Mouse (Mus musculus) CH12.LX (cell line): ENCODE measurements at regions not wholly inside any gene's neighbourhood (a gene's known extent, or its start where the extent isn't known, plus 50 kb on each side); places are given as distances from the start of the nearest gene placed in this dataset.

Source experiments
- DNase-seq: peaks from one replicate; pipeline ENCODE4 v3.0.0-alpha.2; 2013; ENCODE audit errors: extremely low read depth
- H3K27ac ChIP-seq: 2 replicates; pipeline ENCODE4 v1.5.1; 2012; ENCODE audit warnings: low read depth, mild to moderate bottlenecking, control low read depth, moderate library complexity; ENCODE audit not compliant: insufficient read depth
- H3K27me3 ChIP-seq: replicated peaks from 2 replicates; pipeline ENCODE3; 2012; ENCODE audit warnings: inconsistent platforms
- H3K36me3 ChIP-seq, 2 experiments: replicated peaks in 1 of 2; 2 replicates each; pipeline versions ENCODE3 to v1.6.1; 2012; ENCODE audit warnings: inconsistent platforms in 1 of 2, low read length in 1 of 2, mild to moderate bottlenecking in 1 of 2, mixed read lengths in 1 of 2, moderate library complexity in 1 of 2; ENCODE audit not compliant: control insufficient read depth in 1 of 2, insufficient read depth in 1 of 2
- H3K4me1 ChIP-seq, 2 experiments: 2 replicates each; pipeline ENCODE4 v1.6.1; 2012; ENCODE audit warnings: inconsistent platforms in 1 of 2, moderate library complexity in 1 of 2; ENCODE audit not compliant: insufficient read depth in 2 of 2, control insufficient read depth in 1 of 2
- H3K4me2 ChIP-seq: 2 replicates; pipeline ENCODE4 v1.6.1; 2012; ENCODE audit warnings: low read depth, mild to moderate bottlenecking, control low read depth; ENCODE audit not compliant: poor library complexity, insufficient read depth, severe bottlenecking
- H3K4me3 ChIP-seq, 3 experiments: fragments of 150-350 bp in 1 of 3; sonication (generic) in 1 of 3; replicated peaks in 1 of 3; 2 replicates each; pipeline versions ENCODE3 to v1.5.1; 2011 to 2012; ENCODE audit warnings: low read depth in 2 of 3, low read length in 2 of 3, mild to moderate bottlenecking in 2 of 3, moderate library complexity in 2 of 3, control low read depth in 1 of 3, improper control_type of control experiment in 1 of 3, inconsistent platforms in 1 of 3, mixed read lengths in 1 of 3; ENCODE audit not compliant: poor library complexity in 1 of 3
- H3K79me2 ChIP-seq: replicated peaks from 2 replicates; pipeline ENCODE4 v1.6.1; 2012; ENCODE audit warnings: mild to moderate bottlenecking, moderate library complexity; ENCODE audit not compliant: control insufficient read depth, poor library complexity, insufficient read depth, severe bottlenecking; ENCODE audit errors: extremely low read depth
- H3K9ac ChIP-seq: 2 replicates; pipeline ENCODE4 v1.6.1; 2012; ENCODE audit warnings: low read depth, mild to moderate bottlenecking, control low read depth, moderate library complexity; ENCODE audit not compliant: insufficient read depth
- H3K9me3 ChIP-seq: replicated peaks from 2 replicates; pipeline ENCODE3; 2012; ENCODE audit warnings: low read length, inconsistent platforms, mixed read lengths
- BHLHE40 ChIP-seq: IDR thresholded peaks from 2 replicates; pipeline ENCODE4 v1.6.1; 2011; ENCODE audit warnings: mild to moderate bottlenecking, low read depth, low read length, improper control_type of control experiment
- CHD2 ChIP-seq: IDR thresholded peaks from 2 replicates; pipeline ENCODE4 v1.6.1; 2011; ENCODE audit warnings: low read length, improper control_type of control experiment
- ELF1 ChIP-seq: IDR thresholded peaks from 2 replicates; pipeline ENCODE4 v1.6.1; 2014; ENCODE audit warnings: low read depth, mild to moderate bottlenecking, inconsistent platforms, low read length, improper control_type of control experiment
- EP300 ChIP-seq: IDR thresholded peaks from 2 replicates; pipeline ENCODE4 v1.6.1; 2011; ENCODE audit warnings: low read length, improper control_type of control experiment
- JUN ChIP-seq: IDR thresholded peaks from 2 replicates; pipeline ENCODE4 v1.6.1; 2011; ENCODE audit warnings: low read depth, mild to moderate bottlenecking, low read length, improper control_type of control experiment, moderate library complexity; ENCODE audit not compliant: insufficient read depth
- MAFK ChIP-seq: IDR thresholded peaks from 2 replicates; pipeline ENCODE4 v1.6.1; 2011; ENCODE audit warnings: low read length, improper control_type of control experiment; ENCODE audit not compliant: insufficient replicate concordance
- MAX ChIP-seq: IDR thresholded peaks from 2 replicates; pipeline ENCODE4 v1.6.1; 2011; ENCODE audit warnings: low read length, improper control_type of control experiment
- MAZ ChIP-seq: IDR thresholded peaks from 2 replicates; pipeline ENCODE4 v1.6.1; 2012; ENCODE audit warnings: low read depth, mild to moderate bottlenecking, inconsistent platforms, low read length, improper control_type of control experiment, moderate library complexity
- MEF2A ChIP-seq: IDR thresholded peaks from 2 replicates; pipeline ENCODE4 v1.6.1; 2014; ENCODE audit warnings: low read depth, mild to moderate bottlenecking, inconsistent platforms, low read length, improper control_type of control experiment, borderline replicate concordance
- MXI1 ChIP-seq: IDR thresholded peaks from 2 replicates; pipeline ENCODE4 v1.6.1; 2011; ENCODE audit warnings: mild to moderate bottlenecking, low read depth, low read length, improper control_type of control experiment
- POLR2AphosphoS2 ChIP-seq: IDR thresholded peaks from 2 replicates; pipeline ENCODE4 v1.6.1; 2011; ENCODE audit warnings: low read depth, low read length, improper control_type of control experiment
- RAD21 ChIP-seq: IDR thresholded peaks from 2 replicates; pipeline ENCODE4 v1.6.1; 2011; ENCODE audit warnings: low read depth, mild to moderate bottlenecking, low read length, improper control_type of control experiment, moderate library complexity
- RCOR1 ChIP-seq: conservative IDR thresholded peaks from 2 replicates; pipeline ENCODE4 v1.6.1; 2012; ENCODE audit warnings: low read depth, mild to moderate bottlenecking, inconsistent platforms, low read length, improper control_type of control experiment
- SIN3A ChIP-seq: IDR thresholded peaks from 2 replicates; pipeline ENCODE4 v1.6.1; 2012; ENCODE audit warnings: low read length, improper control_type of control experiment, inconsistent platforms
- TBP ChIP-seq: conservative IDR thresholded peaks from 2 replicates; pipeline ENCODE4 v1.6.1; 2011; ENCODE audit warnings: low read depth, low read length, improper control_type of control experiment
- UBTF ChIP-seq: IDR thresholded peaks from 2 replicates; pipeline ENCODE4 v1.6.1; 2012; ENCODE audit warnings: low read depth, mild to moderate bottlenecking, inconsistent platforms, low read length, improper control_type of control experiment, moderate library complexity
- USF1 ChIP-seq: IDR thresholded peaks from 2 replicates; pipeline ENCODE4 v1.6.1; 2014; ENCODE audit warnings: low read depth, mild to moderate bottlenecking, inconsistent platforms, low read length, improper control_type of control experiment
- ZNF384 ChIP-seq: IDR thresholded peaks from 2 replicates; pipeline ENCODE4 v1.6.1; 2012; ENCODE audit warnings: low read depth, low read length, improper control_type of control experiment, inconsistent platforms
- dilution Hi-C: fragments of 300-500 bp; cut with MboI; formaldehyde crosslinking; loops from 2 replicates; pipeline ENCODE4 v1.14.3; 2020; ENCODE audit warnings: low sequenced_read_pairs; ENCODE audit not compliant: extremely low pct_unique_long_range_greater_than_20kb, extremely low pct_ligation_motif_present
- in situ Hi-C: fragments of 300-500 bp; cut with MboI; formaldehyde crosslinking; loops from 3 replicates; pipeline ENCODE4 v1.14.3; 2019; ENCODE audit warnings: low sequenced_read_pairs, low pct_ligation_motif_present, low pct_unique_long_range_greater_than_20kb, mixed read lengths

DNA sequence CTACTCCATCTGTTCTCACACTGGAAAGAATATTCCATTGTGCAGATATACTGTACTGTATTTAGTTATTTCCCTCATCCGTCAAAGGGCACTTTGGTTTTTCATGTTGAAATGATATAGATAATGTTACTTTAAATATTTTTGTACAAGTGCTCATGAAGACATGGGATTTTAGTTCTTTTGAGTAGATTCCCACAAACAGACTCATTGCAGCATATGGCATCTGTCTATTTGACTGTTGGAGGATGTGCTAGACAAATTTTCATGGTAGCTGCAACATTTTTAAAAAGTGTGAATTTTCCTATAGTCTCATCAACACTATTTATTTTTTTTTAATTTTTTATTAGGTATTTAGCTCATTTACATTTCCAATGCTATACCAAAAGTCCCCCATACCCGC lies 502.5 kb downstream of the Hdgfl1 start:
- TF ChIP-seq MAZ (no peak), CHD2 (no peak)
- in situ Hi-C loops (no loop called here), dilution Hi-C loops (no loop called here)
- no peaks in the 10 kb centered on the region for H3K9me3 ChIP-seq
- DNase-seq, result no peak
- H3K4me2 ChIP-seq, result no peak overlapping the region
- no peak overlapping the region for H3K4me3 ChIP-seq
- no peak overlapping the region for H3K9ac ChIP-seq
- no peaks in the 10 kb centered on the region for H3K27me3 ChIP-seq
- no peak overlapping the region for H3K27ac ChIP-seq
- H3K4me1 ChIP-seq, result no peaks in the 10 kb centered on the region
- no peaks in the 10 kb centered on the region for H3K79me2 ChIP-seq
- no peaks in the 10 kb centered on the region for H3K36me3 ChIP-seq

GRCm38 (mm10) chr13:26235941-26236340 lies 534.0 kb downstream of the Hdgfl1 start:
- dilution Hi-C loops (no loop called here), in situ Hi-C loops (no loop called here)
- H3K79me2 ChIP-seq, result no peaks in the 10 kb centered on the region
- TF ChIP-seq USF1 (no peak), UBTF (no peak), BHLHE40 (no peak), ZNF384 (no peak), EP300 (no peak), MXI1 (no peak), TBP (no peak), SIN3A (no peak), MAX (no peak), CHD2 (no peak), RCOR1 (no peak), ELF1 (no peak), JUN (no peak), MAFK (no peak), RAD21 (no peak), POLR2AphosphoS2 (no peak), MEF2A (no peak)
- no peak overlapping the region for H3K27ac ChIP-seq
- no peaks in the 10 kb centered on the region for H3K27me3 ChIP-seq
- H3K9ac ChIP-seq, result no peak overlapping the region
- no peaks in the 10 kb centered on the region for H3K9me3 ChIP-seq
- H3K4me2 ChIP-seq, result no peak overlapping the region
- no peak overlapping the region for H3K4me3 ChIP-seq
- DNase-seq, result no peak
- peaks cover 0 to 12% of the 10 kb centered on the region in 2 experiments; a peak in 2 of 4 replicates for H3K4me1 ChIP-seq
- no peaks in the 10 kb centered on the region for H3K36me3 ChIP-seq
